Mouse (Mus musculus): ENCODE results near the gene Olfr122.

The Olfr122 gene

DNA sequence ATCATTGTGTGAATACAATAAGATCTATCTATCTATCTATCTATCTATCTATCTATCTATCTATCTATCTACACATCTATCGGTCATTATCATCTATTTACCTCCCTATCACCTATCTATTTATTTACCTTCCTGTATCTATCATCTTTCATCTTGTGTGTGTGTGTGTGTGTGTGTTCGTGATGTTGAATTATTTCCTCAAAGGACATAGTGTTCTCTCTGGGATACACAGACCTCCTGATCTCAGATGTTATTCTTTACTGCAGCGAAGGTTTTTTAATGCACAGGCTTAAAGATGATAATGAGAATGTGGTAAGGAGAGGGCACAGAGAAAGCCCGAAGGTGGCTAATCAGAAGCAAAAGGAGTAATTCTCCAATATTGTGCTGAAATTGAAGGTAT lies at the start of gene Olfr122:
Gene Olfr122 (plus strand): TSS at position 301 of the 400 bp plus-strand sequence.
- no peak for DNase-seq (ENCODE audit: low spot score)

DNA sequence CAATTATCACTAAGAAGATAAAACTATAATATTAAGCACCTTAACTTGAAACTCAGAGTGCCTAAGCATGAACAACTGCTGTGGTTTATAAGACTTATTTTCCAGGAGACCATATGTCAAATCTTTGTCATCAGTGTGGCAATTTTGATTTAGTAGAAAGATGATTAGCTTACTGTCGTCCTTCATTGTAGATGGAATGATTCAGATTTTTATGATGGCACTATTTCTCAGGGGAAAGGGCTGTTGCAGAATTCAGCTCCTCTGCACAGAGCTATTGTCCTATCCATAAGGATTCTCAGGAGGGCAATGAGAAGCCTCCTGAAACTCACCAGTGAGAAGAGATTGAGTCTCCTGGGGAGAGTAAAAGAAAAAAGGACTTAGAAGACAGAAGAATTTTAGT lies 46.9 kb upstream of the Olfr122 start, which contains the start of gene Olfr120:
Gene Olfr120 (plus strand): TSS at position 301 of the 400 bp plus-strand sequence.
- no peak for DNase-seq (ENCODE audit: low spot score)

DNA sequence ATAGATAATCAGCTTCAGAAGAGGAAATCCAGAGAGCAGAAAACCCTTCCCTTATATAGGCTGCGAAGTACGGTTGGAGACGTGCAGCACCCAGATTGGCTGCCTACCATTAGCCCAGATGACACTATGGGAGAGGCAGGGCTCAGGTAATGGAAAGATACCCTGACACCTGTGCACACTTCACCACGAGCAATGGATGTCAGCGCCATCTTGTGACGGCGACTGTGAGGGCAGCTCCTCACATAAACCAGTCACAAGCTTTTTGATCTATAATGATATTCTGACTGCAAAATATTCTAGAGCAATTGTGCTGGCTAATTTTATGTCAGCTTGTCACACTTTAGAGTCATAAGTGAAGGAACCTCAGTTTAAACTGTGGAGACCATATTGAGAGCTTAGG lies 30.3 kb upstream of the Olfr122 start:
- DNase-seq (ENCODE audit: low spot score) = no peak

DNA sequence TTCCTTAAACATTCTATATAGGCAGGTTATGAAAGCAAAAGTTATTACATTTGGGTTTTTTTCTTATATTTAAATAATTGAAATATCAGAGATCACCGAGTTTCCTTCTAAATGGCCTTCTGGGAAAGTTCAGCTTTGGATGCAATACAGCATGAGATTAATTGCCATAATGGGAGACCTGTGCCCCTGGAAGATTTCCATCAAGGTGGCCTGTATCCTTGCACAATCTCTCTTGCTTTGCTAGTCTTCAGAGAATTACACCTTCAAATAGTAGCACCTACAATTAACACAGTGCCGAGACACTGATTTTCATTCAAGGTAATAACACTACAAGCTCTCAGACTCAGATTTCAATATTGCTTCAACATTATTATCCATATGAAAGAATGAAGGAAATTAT lies 24.8 kb downstream of the Olfr122 start, which contains the start of gene Olfr123:
Gene Olfr123 (plus strand): TSS at position 301 of the 400 bp plus-strand sequence.
- DNase-seq (ENCODE audit: low spot score) = no peak

DNA sequence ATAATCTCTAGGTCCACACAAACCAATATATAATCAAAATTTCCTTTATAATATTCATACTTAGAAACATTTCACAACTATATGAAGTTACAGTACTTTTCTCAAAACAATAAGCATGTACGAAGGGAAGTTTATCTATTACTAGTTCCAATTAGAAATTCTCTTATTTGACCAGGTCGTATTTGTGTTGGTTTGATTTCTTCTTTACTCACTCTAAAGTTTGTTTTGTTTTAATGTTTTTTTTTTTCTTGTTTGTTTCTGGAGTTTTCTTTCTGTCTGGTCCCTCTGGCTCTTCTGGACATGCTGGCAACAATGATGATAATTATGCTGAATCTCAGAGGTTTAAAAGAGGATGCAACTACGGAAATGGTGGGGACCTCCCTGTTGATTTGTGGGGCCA lies 31.2 kb downstream of the Olfr122 start, which contains the start of gene Olfr124:
Gene Olfr124 (plus strand): TSS at position 301 of the 400 bp plus-strand sequence.
- no peak for DNase-seq (ENCODE audit: low spot score)
